Mouse (Mus musculus) kidney, adult 2 months (tissue): Measurements from ENCODE around the gene Rpl13a.

Source experiments
- CTCF ChIP-seq: fragments of 200-500 bp; conservative IDR thresholded peaks from 2 replicates; pipeline ENCODE4 v1.5.1; 2011; ENCODE audit warnings: low read depth, mild to moderate bottlenecking, control low read depth, low read length, moderate library complexity, mixed read lengths; ENCODE audit not compliant: insufficient read depth, insufficient read length
- POLR2A ChIP-seq: fragments of 200-500 bp; IDR thresholded peaks from one replicate; pipeline ENCODE4 v1.6.1; 2011; ENCODE audit warnings: low read depth, low read length, control low read depth

- TF ChIP-seq CTCF (no peak), POLR2A (no peak)
Observed at GRCm38 (mm10) chr7:45139904-45140723, 11.6 kb upstream of the Rpl13a start.
